Mouse (Mus musculus): Measurements from ENCODE around the gene Efcab3.

The Efcab3 gene

GRCm38 (mm10) chr11:105146593-105146992 is 83.2 kb downstream of the Efcab3 start, which contains the start of gene Gm10842:
Gm10842 (plus strand) TSS chr11:105146893.
- DNase-seq (ENCODE audit: low read depth, low spot score): no peak

GRCm38 (mm10) chr11:105149353-105149752 is 86.0 kb downstream of the Efcab3 start:
- no peak for DNase-seq (ENCODE audit: low read depth, low spot score)

- peak; percentile 49 for DNase-seq (ENCODE audit: low read depth, low spot score)
These were observed 86.4 kb downstream of the Efcab3 start for GRCm38 (mm10) chr11:105149766-105150165.

- peak; percentile 56 for DNase-seq (ENCODE audit: low read depth, low spot score)
These were observed 87.3 kb downstream of the Efcab3 start for GRCm38 (mm10) chr11:105150691-105151090.

- peak; percentile 67 for DNase-seq (ENCODE audit: low read depth, low spot score)
These were observed 88.0 kb downstream of the Efcab3 start for GRCm38 (mm10) chr11:105151226-105152016.

GRCm38 (mm10) chr11:105152017-105152300 is 88.6 kb downstream of the Efcab3 start:
- no peak for DNase-seq (ENCODE audit: low read depth, low spot score)

- no peak for DNase-seq (ENCODE audit: low read depth, low spot score)
These were observed 89.0 kb downstream of the Efcab3 start for GRCm38 (mm10) chr11:105152357-105152899.

- DNase-seq (ENCODE audit: low read depth, low spot score): no peak
These were observed 89.9 kb downstream of the Efcab3 start for GRCm38 (mm10) chr11:105153068-105153833.

GRCm38 (mm10) chr11:105155915-105156314 is 92.5 kb downstream of the Efcab3 start:
- DNase-seq (ENCODE audit: low read depth, low spot score): no peak

- peak; percentile 38 for DNase-seq (ENCODE audit: low read depth, low spot score)
These were observed 93.4 kb downstream of the Efcab3 start for GRCm38 (mm10) chr11:105156748-105157267.

GRCm38 (mm10) chr11:105158047-105158446 is 94.7 kb downstream of the Efcab3 start:
- DNase-seq (ENCODE audit: low read depth, low spot score): no peak

- DNase-seq (ENCODE audit: low read depth, low spot score): peak; percentile 76
These were observed 96.4 kb downstream of the Efcab3 start for GRCm38 (mm10) chr11:105159673-105160360.

GRCm38 (mm10) chr11:105161411-105161810 is 98.0 kb downstream of the Efcab3 start:
- DNase-seq (ENCODE audit: low read depth, low spot score): peak; percentile 53

- peak; percentile 73 for DNase-seq (ENCODE audit: low read depth, low spot score)
These were observed 101.4 kb downstream of the Efcab3 start for GRCm38 (mm10) chr11:105164516-105165510.

- DNase-seq (ENCODE audit: low read depth, low spot score): no peak
These were observed 103.4 kb downstream of the Efcab3 start for GRCm38 (mm10) chr11:105166780-105167179.

All from ES-CJ7 (cell line).